Mouse (Mus musculus): Measurements from ENCODE around the gene Vegfd. TPM values are rescaled to one million over a fixed set of nuclear protein-coding genes. Genes with fewer than 3 reads are reported as not detected.

Gene Vegfd
- polyA plus RNA-seq, 1 experiment from 2014 or later, result 0.25 TPM

- ATAC-seq, result no peak
- no peaks in the 10 kb centered on the region for H3K27me3 ChIP-seq (ENCODE audit: control insufficient read depth, insufficient read depth, low read depth, low read length)
- H3K36me3 ChIP-seq (ENCODE audit: control insufficient read depth, insufficient read depth, low read length), result no peaks in the 10 kb centered on the region
- no peak overlapping the region for H3K4me2 ChIP-seq (ENCODE audit: low read length)
- H3K27ac ChIP-seq (ENCODE audit: low read length), result no peak overlapping the region
- no peak overlapping the region for H3K9ac ChIP-seq (ENCODE audit: low read depth, low read length)
- H3K4me1 ChIP-seq (ENCODE audit: control insufficient read depth, insufficient read depth, low read length), result no peaks in the 10 kb centered on the region
- H3K9me3 ChIP-seq (replicated peaks; ENCODE audit: control insufficient read depth, low read length, poor library complexity, severe bottlenecking), result no peaks in the 10 kb centered on the region
- no peak overlapping the region for H3K4me3 ChIP-seq (ENCODE audit: low read depth, low read length)
- WGBS, result 86% methylated on average over 6 of the region's 6 CpGs
These were observed 57.4 kb downstream of the Vegfd start for GRCm38 (mm10) chrX:164430621-164431020.

GRCm38 (mm10) chrX:164431133-164431532 lies 58.0 kb downstream of the Vegfd start:
- 93% methylated on average over 2 of the region's 2 CpGs for WGBS
- no peak for ATAC-seq
- no peaks in the 10 kb centered on the region for H3K36me3 ChIP-seq (ENCODE audit: control insufficient read depth, insufficient read depth, low read length)
- no peak overlapping the region for H3K4me2 ChIP-seq (ENCODE audit: low read length)
- H3K27me3 ChIP-seq (ENCODE audit: control insufficient read depth, insufficient read depth, low read depth, low read length), result no peaks in the 10 kb centered on the region
- H3K27ac ChIP-seq (ENCODE audit: low read length), result no peak overlapping the region
- H3K9me3 ChIP-seq (replicated peaks; ENCODE audit: control insufficient read depth, low read length, poor library complexity, severe bottlenecking), result no peaks in the 10 kb centered on the region
- H3K4me1 ChIP-seq (ENCODE audit: control insufficient read depth, insufficient read depth, low read length), result no peaks in the 10 kb centered on the region
- H3K9ac ChIP-seq (ENCODE audit: low read depth, low read length), result no peak overlapping the region
- no peak overlapping the region for H3K4me3 ChIP-seq (ENCODE audit: low read depth, low read length)

DNA sequence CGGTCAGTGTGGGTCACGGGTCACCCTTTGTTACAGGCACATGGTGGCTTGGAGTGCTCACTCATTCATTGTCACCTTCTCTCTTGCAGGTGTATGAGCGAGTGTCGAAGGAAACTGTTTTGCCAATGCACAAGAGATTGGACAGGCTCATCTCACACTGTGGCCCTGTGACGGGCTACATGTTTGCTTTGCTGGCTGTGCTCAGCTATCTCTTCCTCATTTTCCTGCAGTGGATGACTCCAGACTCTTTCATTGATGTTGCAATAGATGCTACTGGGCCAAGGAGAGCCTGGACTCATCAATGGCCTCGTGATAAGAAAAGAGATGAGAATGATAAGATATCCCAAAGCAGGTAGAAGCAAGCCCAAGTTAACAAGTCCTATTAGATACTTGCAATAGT lies 58.4 kb downstream of the Vegfd start:
- Histone ChIP-seq H3K36me3 (ENCODE audit: control insufficient read depth, insufficient read depth, low read length) (no peaks in the 10 kb centered on the region), H3K4me1 (ENCODE audit: control insufficient read depth, insufficient read depth, low read length) (no peaks in the 10 kb centered on the region), H3K27ac (ENCODE audit: low read length) (no peak overlapping the region), H3K4me3 (ENCODE audit: low read depth, low read length) (no peak overlapping the region), H3K27me3 (ENCODE audit: control insufficient read depth, insufficient read depth, low read depth, low read length) (no peaks in the 10 kb centered on the region), H3K9ac (ENCODE audit: low read depth, low read length) (no peak overlapping the region), H3K9me3 (replicated peaks; ENCODE audit: control insufficient read depth, low read length, poor library complexity, severe bottlenecking) (no peaks in the 10 kb centered on the region), H3K4me2 (ENCODE audit: low read length) (no peak overlapping the region)
- WGBS, result 88% methylated on average over 6 of the region's 6 CpGs
- ATAC-seq, result no peak

DNA sequence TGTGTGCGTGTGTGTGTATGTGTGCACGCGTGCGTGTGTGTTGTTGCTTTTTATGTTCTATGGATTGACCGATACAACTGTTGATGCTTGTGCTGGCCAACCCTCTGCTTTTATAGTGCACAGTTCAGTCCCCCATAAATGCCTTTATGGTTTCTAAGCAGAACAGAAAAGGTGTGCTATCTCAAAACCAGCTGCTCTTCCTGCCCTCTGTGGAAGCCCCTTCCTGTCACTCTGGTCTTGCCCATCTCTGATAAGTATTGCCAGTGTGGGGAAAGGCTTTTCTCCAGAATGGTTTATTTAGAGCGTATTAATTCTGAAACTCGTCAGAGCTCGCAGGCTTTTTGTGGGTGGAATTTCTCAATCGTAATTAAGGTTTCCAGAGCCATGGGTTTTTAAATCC lies 59.5 kb downstream of the Vegfd start:
- Histone ChIP-seq H3K4me2 (ENCODE audit: low read length) (no peak overlapping the region), H3K9me3 (replicated peaks; ENCODE audit: control insufficient read depth, low read length, poor library complexity, severe bottlenecking) (no peaks in the 10 kb centered on the region), H3K9ac (ENCODE audit: low read depth, low read length) (no peak overlapping the region), H3K27me3 (ENCODE audit: control insufficient read depth, insufficient read depth, low read depth, low read length) (no peaks in the 10 kb centered on the region), H3K4me1 (ENCODE audit: control insufficient read depth, insufficient read depth, low read length) (no peaks in the 10 kb centered on the region), H3K36me3 (ENCODE audit: control insufficient read depth, insufficient read depth, low read length) (no peaks in the 10 kb centered on the region), H3K27ac (ENCODE audit: low read length) (no peak overlapping the region), H3K4me3 (ENCODE audit: low read depth, low read length) (no peak overlapping the region)
- 94% methylated on average over 9 of the region's 9 CpGs for WGBS
- ATAC-seq, result no peak

- WGBS, result 81% methylated on average over 8 of the region's 8 CpGs
- no peaks in the 10 kb centered on the region for H3K36me3 ChIP-seq (ENCODE audit: control insufficient read depth, insufficient read depth, low read length)
- no peak within 1 kb of the TSS for H3K4me2 ChIP-seq (ENCODE audit: low read length)
- no peaks in the 10 kb centered on the region for H3K9me3 ChIP-seq (replicated peaks; ENCODE audit: control insufficient read depth, low read length, poor library complexity, severe bottlenecking)
- ATAC-seq, result no peak
- no peak within 1 kb of the TSS for H3K27ac ChIP-seq (ENCODE audit: low read length)
- no peaks in the 10 kb centered on the region for H3K27me3 ChIP-seq (ENCODE audit: control insufficient read depth, insufficient read depth, low read depth, low read length)
- no peaks in the 10 kb centered on the region for H3K4me1 ChIP-seq (ENCODE audit: control insufficient read depth, insufficient read depth, low read length)
- H3K4me3 ChIP-seq (ENCODE audit: low read depth, low read length), result no peak within 1 kb of the TSS
- no peak within 1 kb of the TSS for H3K9ac ChIP-seq (ENCODE audit: low read depth, low read length)
These were observed 63.5 kb downstream of the Vegfd start, which contains the start of gene Asb11 for GRCm38 (mm10) chrX:164436709-164437108. Gene Asb11 (plus strand): TSS chrX:164436994.

GRCm38 (mm10) chrX:164439462-164439861 lies 66.3 kb downstream of the Vegfd start:
- H3K4me3 ChIP-seq (ENCODE audit: low read depth, low read length), result no peak overlapping the region

GRCm38 (mm10) chrX:164440140-164440539 lies 67.0 kb downstream of the Vegfd start:
- no peak for ATAC-seq
- H3K36me3 ChIP-seq (ENCODE audit: control insufficient read depth, insufficient read depth, low read length), result no peaks in the 10 kb centered on the region
- no peak overlapping the region for H3K27ac ChIP-seq (ENCODE audit: low read length)
- H3K27me3 ChIP-seq (ENCODE audit: control insufficient read depth, insufficient read depth, low read depth, low read length), result no peaks in the 10 kb centered on the region
- no peaks in the 10 kb centered on the region for H3K9me3 ChIP-seq (replicated peaks; ENCODE audit: control insufficient read depth, low read length, poor library complexity, severe bottlenecking)
- no peaks in the 10 kb centered on the region for H3K4me1 ChIP-seq (ENCODE audit: control insufficient read depth, insufficient read depth, low read length)
- no peak overlapping the region for H3K4me3 ChIP-seq (ENCODE audit: low read depth, low read length)
- 64% methylated on average over 2 of the region's 2 CpGs for WGBS
- H3K4me2 ChIP-seq (ENCODE audit: low read length), result no peak overlapping the region
- no peak overlapping the region for H3K9ac ChIP-seq (ENCODE audit: low read depth, low read length)

More at GRCm38 (mm10) chrX:164439462-164439861, 66.3 kb downstream of the Vegfd start:
- Histone ChIP-seq H3K36me3 (ENCODE audit: control insufficient read depth, insufficient read depth, low read length) (no peaks in the 10 kb centered on the region), H3K9me3 (replicated peaks; ENCODE audit: control insufficient read depth, low read length, poor library complexity, severe bottlenecking) (no peaks in the 10 kb centered on the region), H3K9ac (ENCODE audit: low read depth, low read length) (no peak overlapping the region), H3K4me1 (ENCODE audit: control insufficient read depth, insufficient read depth, low read length) (no peaks in the 10 kb centered on the region), H3K27ac (ENCODE audit: low read length) (no peak overlapping the region), H3K4me2 (ENCODE audit: low read length) (no peak overlapping the region), H3K27me3 (ENCODE audit: control insufficient read depth, insufficient read depth, low read depth, low read length) (no peaks in the 10 kb centered on the region)
- no peak for ATAC-seq
- WGBS, result 87% methylated on average over 7 of the region's 7 CpGs

GRCm38 (mm10) chrX:164440703-164441102 lies 67.5 kb downstream of the Vegfd start:
- Histone ChIP-seq H3K27me3 (ENCODE audit: control insufficient read depth, insufficient read depth, low read depth, low read length) (no peaks in the 10 kb centered on the region), H3K27ac (ENCODE audit: low read length) (no peak overlapping the region), H3K9ac (ENCODE audit: low read depth, low read length) (no peak overlapping the region), H3K4me1 (ENCODE audit: control insufficient read depth, insufficient read depth, low read length) (no peaks in the 10 kb centered on the region), H3K9me3 (replicated peaks; ENCODE audit: control insufficient read depth, low read length, poor library complexity, severe bottlenecking) (no peaks in the 10 kb centered on the region), H3K36me3 (ENCODE audit: control insufficient read depth, insufficient read depth, low read length) (no peaks in the 10 kb centered on the region), H3K4me3 (ENCODE audit: low read depth, low read length) (no peak overlapping the region), H3K4me2 (ENCODE audit: low read length) (no peak overlapping the region)
- ATAC-seq, result no peak
- WGBS, result 80% methylated on average over 3 of the region's 3 CpGs

- H3K4me2 ChIP-seq (ENCODE audit: low read length), result no peak overlapping the region
- H3K4me3 ChIP-seq (ENCODE audit: low read depth, low read length), result no peak overlapping the region
- H3K36me3 ChIP-seq (ENCODE audit: control insufficient read depth, insufficient read depth, low read length), result no peaks in the 10 kb centered on the region
- H3K9ac ChIP-seq (ENCODE audit: low read depth, low read length), result no peak overlapping the region
- H3K27ac ChIP-seq (ENCODE audit: low read length), result no peak overlapping the region
- H3K9me3 ChIP-seq (replicated peaks; ENCODE audit: control insufficient read depth, low read length, poor library complexity, severe bottlenecking), result no peaks in the 10 kb centered on the region
- no peak for ATAC-seq
- WGBS, result 87% methylated on average over 3 of the region's 3 CpGs
- no peaks in the 10 kb centered on the region for H3K27me3 ChIP-seq (ENCODE audit: control insufficient read depth, insufficient read depth, low read depth, low read length)
- no peaks in the 10 kb centered on the region for H3K4me1 ChIP-seq (ENCODE audit: control insufficient read depth, insufficient read depth, low read length)
These were observed 68.1 kb downstream of the Vegfd start for GRCm38 (mm10) chrX:164441306-164441705.

DNA sequence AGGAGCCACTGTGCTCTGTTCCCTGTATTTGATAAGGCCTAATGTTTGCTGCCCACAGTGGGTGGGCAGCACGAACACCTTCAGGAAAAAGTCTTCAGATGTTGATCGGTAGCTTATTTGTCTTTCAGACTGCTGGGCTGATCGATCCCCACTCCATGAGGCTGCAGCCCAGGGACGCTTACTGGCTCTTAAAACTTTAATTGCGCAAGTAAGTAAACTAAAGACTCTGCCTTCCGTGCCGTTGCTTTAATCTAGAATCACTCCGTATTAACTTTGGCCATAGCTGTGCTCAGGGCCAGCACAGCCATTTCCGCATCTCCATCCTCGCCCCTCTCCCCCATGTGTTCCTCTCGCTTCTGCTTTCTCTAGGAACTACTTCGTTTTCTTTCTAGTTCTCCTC lies 72.4 kb downstream of the Vegfd start:
- Histone ChIP-seq H3K9ac (ENCODE audit: low read depth, low read length) (no peak overlapping the region), H3K4me1 (ENCODE audit: control insufficient read depth, insufficient read depth, low read length) (no peaks in the 10 kb centered on the region), H3K27me3 (ENCODE audit: control insufficient read depth, insufficient read depth, low read depth, low read length) (no peaks in the 10 kb centered on the region), H3K4me2 (ENCODE audit: low read length) (no peak overlapping the region), H3K4me3 (ENCODE audit: low read depth, low read length) (no peak overlapping the region), H3K9me3 (replicated peaks; ENCODE audit: control insufficient read depth, low read length, poor library complexity, severe bottlenecking) (no peaks in the 10 kb centered on the region), H3K36me3 (ENCODE audit: control insufficient read depth, insufficient read depth, low read length) (no peaks in the 10 kb centered on the region), H3K27ac (ENCODE audit: low read length) (no peak overlapping the region)
- 89% methylated on average over 12 of the region's 12 CpGs for WGBS
- ATAC-seq, result no peak
